Mouse (Mus musculus) thymus, postnatal 14 days (tissue): Measurements from ENCODE around the gene Ccdc96.

ENCODE experiments used
- DNase-seq: peaks from one replicate; pipeline ENCODE4 v3.0.0; 2021

Ccdc96 gene

DNA sequence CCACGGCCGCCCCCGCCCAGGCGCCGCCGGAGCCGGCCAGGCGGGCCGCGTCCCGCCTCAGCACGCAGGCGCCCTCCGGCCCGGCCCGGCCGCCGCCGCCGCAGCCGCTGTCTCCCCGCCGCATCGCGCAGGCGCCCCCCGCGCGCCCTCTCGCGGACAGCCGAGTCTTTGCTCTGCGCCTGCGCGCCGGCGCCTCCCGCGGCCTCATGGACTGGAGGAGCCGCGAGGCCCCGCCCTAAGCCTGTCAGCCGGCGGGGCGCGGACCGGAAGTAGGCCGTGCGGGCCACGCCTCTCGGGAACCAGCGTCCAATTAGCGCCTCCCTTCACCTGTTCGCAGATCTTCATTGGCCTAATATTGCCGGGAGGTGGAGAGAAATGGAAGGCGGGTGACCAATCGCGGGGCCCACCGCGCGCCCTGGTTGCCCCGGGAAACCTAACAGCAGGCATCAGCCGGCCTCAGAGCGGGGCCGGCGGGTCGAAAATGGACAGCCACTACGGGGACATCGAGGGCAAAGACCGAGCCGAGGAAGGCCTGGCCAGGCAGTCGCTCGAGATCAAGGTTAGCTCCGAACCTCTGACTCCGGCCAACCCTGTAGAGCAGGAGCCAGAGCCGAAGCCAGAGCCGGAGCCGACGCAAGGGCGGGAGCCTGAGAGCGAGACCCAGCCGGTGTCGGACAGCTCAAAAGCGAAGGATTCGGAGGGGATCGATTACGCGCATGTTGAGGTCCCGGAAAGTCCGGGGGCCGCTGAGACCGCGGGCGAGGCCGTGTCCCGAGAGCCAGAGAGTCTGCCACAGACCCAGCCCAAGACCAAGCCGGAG lies at the start of gene Ccdc96, which contains the start of gene Tada2b:
TSS of gene Ccdc96 (plus strand) at position 418 of the 820 bp plus-strand sequence.
TSS of gene Tada2b (minus strand) at position 115 of the 820 bp plus-strand sequence.
- DNase-seq = peak; percentile 98

DNA sequence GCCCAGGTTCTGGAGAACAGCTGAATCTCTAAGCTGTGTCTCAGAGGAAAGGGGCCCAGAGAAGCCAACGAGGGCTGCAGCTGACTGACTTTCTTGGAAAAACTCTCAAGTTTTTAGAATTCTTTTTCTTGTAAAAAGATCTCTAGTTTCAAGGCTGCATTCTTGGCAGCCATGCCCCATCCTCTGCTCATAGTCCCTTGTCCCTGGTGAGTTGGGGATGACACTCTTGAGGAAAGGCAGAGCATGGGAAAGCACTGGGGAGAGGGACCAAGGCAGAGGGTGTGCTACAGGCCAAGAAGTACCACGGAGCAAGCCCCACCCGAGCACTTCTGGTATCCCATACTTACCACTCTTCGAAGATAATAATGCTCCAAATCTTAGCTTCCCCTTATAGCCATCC lies 47.5 kb upstream of the Ccdc96 start:
- DNase-seq = no peak

DNA sequence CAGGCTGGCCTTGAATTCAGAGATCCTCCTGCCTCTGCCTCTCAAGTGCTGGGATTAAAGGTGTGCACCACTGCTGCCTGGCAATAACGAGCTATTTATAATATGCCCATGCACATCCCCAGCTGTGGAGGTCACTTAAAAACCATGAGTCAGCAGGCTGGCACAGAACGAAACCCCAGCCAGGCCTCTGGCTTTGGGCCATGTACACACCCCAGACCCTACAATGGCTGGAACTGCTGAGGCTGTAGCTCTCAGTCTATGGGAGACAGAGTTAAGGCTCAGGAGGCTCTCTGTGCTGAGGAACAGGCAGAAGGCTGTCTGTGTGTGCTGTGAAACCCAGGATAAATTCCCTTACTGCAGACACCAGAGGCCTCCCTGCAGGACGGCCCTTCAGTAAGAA lies 43.6 kb upstream of the Ccdc96 start:
- DNase-seq = no peak

DNA sequence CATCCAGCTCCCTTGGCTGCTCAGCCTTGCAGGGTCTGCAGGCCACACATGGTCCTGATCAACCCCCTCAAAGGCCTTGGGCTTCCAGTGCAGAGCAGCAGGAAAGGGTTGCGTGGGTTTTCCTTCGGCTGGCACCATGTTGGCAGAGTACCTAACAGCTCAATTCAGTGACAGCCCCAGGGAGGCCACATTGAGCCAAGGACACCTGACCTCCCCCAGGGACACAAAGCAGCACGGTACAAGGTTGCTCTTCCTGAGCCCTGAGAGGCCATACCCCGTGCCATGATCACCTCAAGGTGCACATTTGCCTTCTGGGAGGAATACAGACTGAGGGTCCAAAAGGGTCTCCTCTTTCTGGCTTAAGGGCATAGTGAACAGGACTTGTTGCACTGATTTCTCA lies 39.8 kb upstream of the Ccdc96 start:
- no peak for DNase-seq

DNA sequence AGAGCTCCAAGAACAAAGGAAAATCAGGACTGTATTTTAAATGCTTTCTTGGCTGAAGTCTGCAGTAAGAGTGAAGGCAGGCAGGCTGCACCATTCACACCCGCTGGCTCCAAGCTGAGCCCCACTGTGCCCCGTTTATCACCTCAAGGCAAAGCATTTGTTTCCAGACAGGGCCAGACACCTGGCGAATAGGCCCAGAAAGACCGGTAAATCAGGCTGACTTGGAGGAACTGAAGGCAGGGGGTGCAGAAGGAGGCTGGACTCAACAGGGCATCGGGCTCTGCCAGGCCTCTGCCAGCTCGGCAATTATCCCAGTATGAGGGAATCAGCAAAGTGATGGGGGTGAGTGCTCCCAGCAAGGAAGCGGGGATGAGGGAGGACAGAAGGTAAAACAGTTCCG lies 39.4 kb upstream of the Ccdc96 start:
- peak; percentile 45 for DNase-seq

DNA sequence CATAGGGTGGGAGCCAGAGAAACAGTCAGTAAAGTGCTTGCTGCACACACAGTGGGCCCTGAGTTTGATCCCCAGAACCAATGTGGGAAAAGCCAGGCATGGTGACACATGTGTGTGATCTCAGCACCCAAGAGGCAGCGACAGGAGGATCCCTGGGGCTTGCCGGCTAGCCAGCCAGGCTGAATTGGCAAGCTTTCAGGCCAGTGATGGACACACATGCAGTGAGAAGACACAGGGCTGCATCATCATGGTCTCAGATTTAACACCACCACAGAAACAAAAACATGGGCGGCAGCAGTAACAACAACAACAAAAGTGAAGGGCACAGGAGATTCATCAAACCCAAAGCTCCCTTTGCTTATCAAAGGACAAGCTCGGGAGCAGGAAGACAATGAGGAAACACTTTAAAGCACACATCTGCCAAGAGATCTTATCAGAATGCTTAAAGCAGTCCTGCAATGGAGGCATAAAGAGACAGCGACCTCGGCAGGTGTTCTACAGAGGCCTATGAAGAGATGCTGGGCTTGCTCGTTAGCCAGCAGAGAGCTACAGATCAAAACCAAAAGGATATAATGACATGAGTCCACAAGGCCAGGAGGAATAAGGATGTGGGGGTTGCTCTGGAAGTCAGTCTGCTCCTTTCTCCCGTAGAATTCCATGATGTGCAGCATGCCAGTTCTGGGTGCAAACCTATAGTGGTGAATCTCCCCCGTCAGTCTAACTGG lies 38.1 kb upstream of the Ccdc96 start:
- peak; percentile 64 for DNase-seq

DNA sequence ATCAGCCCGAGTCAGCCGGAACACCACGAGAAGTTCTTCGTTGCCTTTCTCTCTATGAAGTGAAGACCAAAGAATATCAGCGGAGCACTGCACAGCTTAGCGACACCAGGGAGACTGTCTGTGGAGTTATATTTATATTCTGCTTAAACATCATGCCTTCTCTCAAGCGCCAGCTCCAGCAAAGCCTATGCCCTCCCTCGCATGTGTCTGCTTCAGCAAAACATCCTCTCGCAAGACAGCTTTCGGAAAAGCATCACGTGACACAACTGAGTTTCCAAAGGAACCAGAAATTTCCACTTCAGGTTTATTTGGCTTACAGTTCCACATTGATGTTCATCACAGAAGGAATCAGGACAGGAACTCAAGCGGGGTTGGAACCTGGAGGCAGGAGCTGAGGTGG lies 36.5 kb upstream of the Ccdc96 start:
- no peak for DNase-seq

DNA sequence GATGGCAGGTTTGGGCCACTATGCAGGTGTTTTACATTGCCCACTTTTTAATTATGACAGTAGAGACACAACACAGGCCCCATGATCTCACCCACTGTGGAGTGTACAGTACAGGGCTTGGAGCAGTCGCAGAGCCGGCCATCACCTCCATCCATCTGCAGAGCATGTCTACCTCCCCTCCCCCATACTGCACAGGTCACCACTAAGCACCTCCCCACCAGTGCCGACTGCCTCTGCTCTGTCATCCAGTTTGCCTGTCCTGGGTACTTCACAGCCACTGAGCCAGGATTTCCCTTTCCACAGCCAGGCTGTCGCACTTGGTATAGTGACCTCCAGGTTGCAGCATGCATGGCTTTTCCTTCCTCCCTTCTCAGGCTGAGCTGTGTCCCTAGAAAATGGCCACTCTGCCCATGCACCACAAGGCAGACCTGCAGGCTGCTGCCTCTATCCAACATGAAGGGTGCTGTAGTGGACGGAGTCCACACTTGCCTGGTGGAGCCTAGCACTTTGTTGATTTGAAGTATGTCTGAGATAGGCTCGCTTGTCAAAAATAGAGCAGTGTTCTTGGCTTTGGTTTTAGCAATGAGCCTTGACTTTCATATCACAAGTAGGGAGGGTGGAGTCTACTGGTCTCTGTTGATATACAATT lies 34.6 kb upstream of the Ccdc96 start:
- no peak for DNase-seq

DNA sequence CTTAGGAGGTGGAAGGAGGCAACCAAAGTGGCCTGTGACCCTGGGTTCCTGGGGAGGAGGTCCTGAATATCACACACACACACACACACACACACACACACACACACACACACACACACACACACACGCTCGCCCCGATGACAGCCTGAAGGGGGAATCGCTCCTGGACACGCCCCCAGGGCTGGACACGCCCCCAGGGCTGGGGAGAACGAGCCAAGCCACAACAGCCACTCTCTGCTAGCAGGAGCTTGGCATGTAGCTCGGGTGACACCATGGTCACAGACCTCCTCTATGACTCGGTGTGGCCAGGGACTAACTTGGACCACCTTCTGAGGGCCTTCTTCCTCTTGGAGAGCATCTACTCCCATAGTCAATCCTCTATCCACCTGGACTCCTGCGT lies 33.3 kb upstream of the Ccdc96 start:
- peak; percentile 33 for DNase-seq

DNA sequence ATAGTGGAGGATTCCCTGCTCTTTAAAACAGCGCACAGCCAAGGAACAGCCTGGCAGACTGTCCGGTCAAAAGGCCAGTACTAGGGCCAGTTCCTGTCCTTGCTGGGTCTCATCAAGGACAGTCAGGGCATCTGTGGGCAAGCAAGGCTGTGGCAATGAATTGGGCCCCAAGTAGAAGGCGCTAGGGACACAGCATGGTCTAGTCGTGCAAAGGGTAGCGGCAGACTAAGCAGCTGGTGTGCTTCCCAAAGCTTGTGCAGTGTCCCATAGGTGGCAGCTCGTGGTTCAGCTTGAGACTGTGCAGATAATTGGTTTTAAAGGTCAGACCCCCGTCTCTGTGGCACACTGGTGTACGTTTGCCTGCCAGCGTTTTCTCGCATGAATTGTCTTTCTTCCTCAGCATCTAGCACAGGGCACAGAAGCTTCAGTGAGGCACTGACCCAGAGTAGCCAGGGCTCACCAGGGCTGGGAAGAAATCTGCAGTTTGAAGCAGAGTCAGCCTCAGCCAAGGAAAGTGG lies 32.5 kb upstream of the Ccdc96 start:
- DNase-seq = no peak

DNA sequence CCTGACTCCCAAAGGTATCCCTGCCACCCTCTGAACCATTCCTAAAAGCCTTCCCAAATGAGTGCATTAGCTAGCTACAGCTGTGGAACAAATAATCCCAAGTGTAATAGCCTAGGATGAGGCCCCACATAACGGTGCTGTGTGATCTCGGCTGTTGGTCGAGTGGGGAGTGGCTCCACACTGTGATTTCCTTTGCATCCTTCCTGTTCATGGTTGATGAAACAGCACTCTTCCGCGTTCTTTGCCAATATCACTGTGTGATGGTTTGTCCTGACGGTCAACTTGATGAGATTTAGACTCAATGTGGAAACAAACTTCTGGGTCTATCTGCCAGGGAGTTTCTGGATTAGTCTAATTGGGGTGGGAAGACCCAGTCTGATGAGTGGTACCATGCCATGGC lies 31.6 kb upstream of the Ccdc96 start:
- no peak for DNase-seq

DNA sequence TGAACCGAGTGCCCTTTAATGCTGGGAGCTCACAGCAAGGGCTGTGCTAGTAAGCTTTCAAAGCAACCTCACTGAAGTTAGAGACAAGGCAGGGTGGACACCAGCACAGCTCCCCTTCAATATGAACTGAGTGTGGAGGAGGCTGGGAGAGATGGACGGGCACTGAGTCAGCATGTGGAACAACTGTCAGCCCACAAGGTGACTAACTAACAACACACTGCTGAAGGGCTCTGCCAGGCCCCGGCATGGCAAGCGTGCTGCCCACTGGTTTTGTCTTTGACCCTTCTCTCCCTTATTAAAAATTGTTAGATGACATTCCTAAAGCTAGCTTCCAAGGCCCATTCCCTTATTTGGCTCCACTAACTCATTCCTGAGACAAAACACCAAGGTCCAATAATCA lies 26.7 kb upstream of the Ccdc96 start:
- DNase-seq = no peak

DNA sequence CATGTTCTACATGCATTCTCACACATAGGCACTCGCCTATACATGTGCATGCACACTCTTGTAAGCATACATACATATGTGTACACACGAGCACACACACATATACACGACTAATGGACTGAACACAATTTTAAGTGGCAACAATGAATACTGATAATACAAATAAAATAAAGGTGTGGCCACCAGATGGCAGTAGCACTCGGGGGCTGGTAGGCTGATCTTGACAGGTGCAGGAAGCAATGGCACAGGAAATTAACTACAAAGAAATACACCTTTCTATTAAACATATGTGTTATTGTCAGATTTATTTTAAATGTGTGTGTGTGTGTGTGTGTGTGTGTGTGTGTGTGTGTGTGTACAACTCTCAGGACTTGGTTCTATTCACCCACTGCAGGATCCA lies 25.5 kb upstream of the Ccdc96 start:
- DNase-seq = peak; percentile 79

DNA sequence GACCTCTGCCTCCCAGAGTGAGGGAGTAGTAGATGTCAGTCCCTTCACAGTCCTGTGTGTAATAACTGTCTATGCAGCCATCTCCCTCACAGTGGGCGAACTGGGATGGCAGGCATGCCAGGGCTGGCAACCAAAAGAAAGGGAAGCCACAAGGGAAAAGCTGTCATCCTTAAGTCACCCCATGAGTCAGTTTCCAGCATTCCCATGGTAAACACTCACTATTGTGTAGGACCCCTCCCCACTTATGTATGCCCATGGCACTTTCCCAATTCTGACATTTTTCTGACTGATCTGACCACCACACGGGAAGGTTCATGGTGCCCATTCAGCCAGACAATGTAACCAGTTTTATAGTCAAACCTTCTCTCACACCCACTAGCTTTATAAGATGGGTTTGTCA lies 23.7 kb upstream of the Ccdc96 start:
- no peak for DNase-seq

DNA sequence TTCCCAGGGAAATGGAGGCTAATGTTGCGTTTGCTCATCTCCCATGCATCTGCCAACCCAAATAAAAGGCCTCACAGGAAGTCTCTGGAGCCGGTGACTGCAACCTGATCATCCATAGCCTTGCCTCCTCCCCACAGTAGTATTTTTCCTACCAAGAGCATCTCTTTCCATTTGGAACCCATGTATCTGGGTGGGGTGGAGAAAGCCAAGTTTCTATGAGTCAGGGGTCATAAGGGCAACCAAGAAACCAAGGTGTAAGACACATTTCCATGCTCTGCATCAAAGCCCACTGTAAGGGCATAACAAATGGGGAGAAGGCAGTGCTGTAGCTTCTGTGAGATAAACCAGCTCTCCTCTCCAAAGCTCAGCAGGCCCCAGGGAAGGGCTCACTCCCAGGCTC lies 23.2 kb upstream of the Ccdc96 start:
- DNase-seq = no peak

DNA sequence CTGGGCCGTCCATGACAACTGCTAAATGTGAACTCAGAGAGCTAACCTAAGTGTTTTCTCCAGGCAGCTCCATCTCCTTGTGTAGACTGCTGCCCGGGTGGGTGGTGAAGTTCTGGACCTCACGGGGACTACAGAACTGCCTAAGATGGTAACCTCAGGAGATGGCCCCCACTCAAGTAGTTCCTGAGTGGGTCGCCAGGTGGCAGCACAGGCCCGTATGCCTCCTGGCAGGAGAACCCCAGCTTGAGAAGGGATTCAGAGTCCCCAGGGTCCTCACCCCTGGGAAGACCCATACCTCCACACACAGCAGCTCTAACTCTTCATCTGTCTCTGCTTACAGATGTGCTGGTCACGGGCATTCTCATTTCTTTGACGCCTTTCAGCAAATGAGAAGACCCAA lies 21.6 kb upstream of the Ccdc96 start:
- DNase-seq = peak; percentile 89

DNA sequence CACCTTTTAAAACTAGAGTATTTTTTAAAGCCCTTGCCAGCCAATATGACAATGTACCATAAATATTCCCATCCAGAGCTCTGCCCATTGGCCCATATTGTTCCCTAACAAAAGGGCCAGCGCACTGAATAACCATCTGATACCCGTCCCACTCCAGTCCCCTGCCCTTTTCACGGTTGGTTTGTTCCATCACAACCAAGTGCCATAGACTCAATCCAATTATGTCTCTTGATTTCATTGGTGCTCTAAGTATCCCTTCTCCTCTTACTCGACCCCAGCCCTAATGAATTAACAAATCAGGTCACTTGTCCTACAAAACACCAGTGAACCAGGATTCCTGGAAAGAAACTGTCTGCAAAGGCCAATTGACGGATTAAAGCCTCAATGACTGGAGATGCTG lies 21.0 kb upstream of the Ccdc96 start:
- DNase-seq = no peak

DNA sequence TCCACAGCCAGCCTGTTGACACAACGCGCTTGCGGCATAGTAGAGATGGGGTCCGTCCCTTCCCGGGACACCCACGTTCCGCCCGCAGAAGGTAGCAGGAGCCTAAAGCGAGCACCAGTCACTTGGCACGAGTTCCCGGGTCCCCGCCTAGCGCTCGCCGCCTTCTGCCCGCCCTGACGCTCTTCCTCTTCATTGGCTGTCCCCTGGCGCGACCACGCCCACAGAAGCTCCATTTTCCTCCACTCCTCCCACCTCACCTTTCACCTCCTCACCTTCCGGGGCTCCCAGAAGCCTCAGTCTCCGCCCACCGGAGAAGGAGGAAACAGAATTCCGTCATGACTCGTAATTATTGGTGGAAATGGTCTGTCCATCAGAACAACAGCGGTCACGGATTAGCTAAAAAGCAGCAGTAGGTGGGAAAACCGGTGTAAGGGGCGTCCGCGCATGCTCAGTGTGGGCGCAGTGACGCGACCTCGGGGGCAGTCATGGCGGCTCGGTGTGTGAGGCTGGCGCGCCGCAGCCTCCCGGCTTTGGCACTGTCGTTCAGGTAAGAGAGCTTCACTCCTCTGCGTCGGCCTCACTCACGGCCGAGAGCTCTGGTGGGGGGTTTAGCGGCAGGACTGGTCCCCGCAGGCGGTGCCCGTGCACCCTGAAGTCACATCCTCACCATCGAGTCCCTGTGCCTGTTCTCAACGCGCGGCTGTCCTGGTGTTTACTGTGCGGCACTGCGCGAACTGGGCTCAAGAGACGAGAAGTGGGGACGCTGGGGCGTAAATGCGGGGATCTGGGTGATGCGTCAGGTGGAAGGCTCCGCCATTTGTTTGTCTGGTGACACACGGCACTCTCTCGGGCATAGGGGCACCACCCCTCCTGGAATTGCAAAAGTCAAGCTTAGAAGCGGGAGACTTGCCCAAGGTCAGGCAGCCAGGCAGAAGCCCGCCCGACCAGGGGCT lies 19.4 kb upstream of the Ccdc96 start, which contains the start of gene Grpel1:
TSS of gene Grpel1 (plus strand) at position 290 of the 953 bp plus-strand sequence.
- DNase-seq = peak; percentile 98

DNA sequence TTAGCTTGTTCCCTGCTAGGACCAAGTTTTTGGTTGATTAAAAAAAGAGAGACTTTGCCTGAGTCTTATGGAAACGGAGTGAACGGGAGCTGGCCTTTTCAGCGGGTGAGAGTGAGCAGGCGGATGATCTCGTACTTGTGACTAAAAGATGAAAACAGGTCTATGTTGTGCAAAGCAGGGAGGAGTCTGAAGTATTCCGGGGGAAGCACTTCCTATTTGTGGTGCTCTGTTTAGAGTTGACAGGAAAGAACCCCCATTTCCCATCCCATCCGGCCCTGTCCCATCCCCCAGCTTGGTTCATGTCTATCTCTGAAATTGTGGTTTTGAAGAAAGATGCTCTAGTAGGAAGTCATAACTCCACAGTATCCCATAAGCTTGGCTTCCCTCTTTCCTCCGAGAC lies 18.5 kb upstream of the Ccdc96 start:
- DNase-seq = no peak

DNA sequence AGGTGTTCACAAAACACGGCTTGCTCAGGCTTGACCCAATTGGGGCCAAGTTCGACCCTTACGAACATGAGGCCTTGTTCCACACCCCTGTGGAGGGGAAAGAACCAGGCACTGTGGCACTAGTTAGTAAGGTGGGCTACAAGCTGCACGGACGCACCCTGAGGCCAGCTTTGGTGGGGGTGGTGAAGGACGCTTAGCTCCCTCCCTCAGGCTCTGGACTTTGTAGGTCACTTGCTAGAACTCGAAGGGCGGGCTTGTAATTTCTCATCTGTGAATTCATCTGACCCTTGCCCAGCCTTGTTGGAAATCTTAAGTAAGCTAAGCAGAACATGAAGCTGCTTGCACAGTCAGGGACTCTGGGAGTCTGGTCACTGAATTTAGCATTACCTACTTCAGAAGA lies 13.2 kb upstream of the Ccdc96 start:
- DNase-seq = no peak

DNA sequence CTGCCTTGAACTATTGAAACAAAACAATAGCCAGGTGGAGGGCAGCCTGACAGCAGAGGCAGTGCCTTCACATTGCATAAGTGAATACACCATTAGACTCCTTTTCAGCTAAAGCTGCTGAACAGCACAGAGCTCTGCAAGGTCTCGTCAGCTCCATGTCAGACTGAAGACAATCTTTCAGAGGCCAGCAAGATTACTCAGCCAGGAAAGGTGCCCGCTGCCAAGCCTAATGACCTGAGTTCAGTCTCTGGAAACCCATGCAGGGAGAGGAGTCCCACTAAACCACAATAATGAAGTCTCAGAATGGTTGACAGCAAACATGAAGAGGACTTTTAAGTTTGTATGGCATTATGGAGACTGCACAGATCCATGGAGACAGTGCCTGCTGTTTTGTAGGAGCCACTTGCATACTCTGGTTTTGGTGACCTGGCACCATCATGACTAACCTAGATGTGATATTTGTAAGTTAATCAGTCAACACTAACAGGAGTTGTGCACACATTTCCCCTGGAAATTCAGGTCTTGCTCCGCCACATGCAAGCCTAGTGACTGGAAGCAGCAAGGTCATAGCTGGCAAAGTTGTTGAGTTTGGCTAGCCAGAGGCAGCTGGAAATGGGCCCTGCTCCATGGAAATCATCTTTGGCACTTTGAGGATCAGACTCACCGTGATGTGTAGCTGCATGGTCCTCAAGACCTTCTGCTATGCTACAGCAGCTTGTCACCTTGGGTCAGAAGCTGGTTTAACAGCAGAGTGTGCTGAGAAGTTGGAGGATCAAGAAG lies 11.3 kb upstream of the Ccdc96 start:
- DNase-seq = no peak

DNA sequence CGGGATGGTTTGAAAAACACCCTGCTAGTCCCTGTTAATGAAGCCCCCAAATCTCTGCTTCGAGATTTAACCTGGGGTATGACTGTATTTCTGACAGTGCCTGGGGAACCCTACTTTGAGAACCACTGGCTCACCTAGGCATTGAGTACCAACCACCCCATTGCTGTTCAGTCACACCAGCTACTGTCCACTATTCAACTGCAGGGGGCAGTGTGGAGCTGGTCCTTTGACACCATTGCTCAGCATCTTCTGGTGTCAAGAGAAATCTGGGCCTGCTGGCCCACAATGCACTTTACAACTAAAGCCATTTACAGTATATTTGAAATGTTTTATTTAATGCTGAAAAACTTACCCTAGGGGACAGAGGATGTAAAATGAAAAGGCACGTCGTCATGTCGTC lies 10.1 kb upstream of the Ccdc96 start:
- DNase-seq = peak; percentile 79
